Mouse (Mus musculus) thymus, postnatal 0 days (tissue): ENCODE results near the gene Pdss2. TPM values are rescaled to one million over a fixed set of nuclear protein-coding genes. Genes with fewer than 3 reads are reported as not detected.

Source experiments
- DNase-seq: peaks from one replicate; pipeline ENCODE4 v3.0.0-alpha.2; 2015; ENCODE audit warnings: low spot score
- polyA plus RNA-seq: library from polyadenylated mRNA; unstranded; fragments of >200 nt; fragmentation: Nextera tagmentation; extraction: Ambion mirVana; gene quantifications from 2 replicates; pipeline ENCODE4 v1.2.1, GENCODE M21; 2015

The Pdss2 gene
- polyA plus RNA-seq, 1 experiment from 2014 or later = 10.1 TPM

- no peak for DNase-seq
Observed at GRCm38 (mm10) chr10:43434326-43434725, 213.0 kb downstream of the Pdss2 start.

- DNase-seq = no peak
Observed at GRCm38 (mm10) chr10:43435757-43436156, 214.5 kb downstream of the Pdss2 start.

- no peak for DNase-seq
Observed at GRCm38 (mm10) chr10:43439492-43439941, 218.2 kb downstream of the Pdss2 start.

DNA sequence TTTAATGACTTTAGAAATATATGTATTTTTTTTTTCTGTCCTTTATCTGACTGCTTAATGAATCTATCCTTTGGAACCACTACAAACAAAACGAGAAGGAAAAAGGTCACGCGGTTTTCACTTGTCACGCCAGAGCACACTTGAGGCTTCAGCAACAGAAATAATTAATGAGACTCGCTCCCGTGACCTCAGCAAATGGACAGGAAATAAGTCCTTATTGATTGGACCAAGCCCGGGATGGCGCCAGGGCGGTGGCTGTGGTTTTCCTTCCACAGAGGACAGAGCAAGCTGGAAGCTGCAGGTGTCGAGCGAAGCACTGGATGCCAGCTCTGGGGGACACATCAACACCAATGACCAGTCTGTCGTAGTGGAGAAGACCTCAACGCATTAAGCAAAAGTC lies 218.8 kb downstream of the Pdss2 start:
- DNase-seq = no peak

GRCm38 (mm10) chr10:43440981-43441740 lies 219.9 kb downstream of the Pdss2 start:
- DNase-seq = no peak

DNA sequence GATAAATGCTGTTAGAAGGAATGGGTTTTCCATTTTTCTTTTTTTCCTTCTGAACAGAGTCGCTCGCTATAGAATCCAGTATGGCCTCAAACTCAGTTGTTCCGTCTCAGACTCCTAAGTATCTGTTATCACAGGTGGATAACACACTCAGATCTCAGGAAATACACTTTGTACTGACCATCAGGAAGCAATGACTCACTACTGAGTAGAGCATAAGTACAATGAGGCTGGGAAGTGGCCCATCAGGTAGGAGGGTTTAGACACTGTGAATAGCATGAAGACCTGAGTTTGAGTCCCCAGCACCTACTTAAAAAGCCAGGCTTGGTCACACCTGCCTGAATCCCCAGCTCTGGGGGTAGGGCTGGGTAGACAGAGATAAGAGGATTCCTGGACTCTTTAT lies 227.4 kb downstream of the Pdss2 start:
- no peak for DNase-seq

GRCm38 (mm10) chr10:43451848-43452662 lies 230.8 kb downstream of the Pdss2 start:
- DNase-seq = peak; percentile 68

DNA sequence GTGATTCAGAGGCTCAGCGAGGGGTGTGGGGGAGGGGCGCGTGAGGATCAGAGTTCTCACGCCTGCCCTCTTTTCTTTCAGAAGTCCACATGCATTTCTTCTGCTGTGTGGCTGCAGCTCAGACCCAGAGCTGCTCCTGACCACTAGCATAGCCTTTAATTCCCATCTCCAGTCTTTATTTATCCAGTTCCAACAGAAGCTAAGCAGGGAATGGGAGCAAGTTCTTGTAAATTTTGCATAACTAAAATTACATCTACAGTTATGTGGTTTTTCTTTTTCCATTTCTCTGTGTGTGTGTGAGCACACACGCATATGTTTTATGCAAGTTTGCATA lies 231.3 kb downstream of the Pdss2 start:
- DNase-seq = no peak

DNA sequence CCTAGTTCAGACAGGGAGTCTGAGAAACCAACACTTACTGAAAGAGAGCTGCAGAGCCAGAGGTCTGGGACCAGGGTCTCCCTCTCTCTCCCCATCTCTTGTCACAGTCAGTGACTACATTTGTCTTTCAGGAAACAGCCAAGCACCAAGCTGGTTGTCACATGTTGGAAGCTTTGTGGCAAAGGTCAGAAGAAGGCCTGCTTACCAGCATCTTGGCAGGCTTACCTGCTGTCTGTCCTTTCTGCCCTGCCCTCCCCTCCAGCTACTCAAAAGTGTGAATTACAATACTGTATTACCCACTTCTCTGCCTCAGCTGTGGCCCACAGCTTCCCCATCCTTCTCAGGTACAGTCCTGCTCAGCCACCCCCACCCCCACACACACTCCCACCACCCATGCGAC lies 232.9 kb downstream of the Pdss2 start:
- DNase-seq = no peak

DNA sequence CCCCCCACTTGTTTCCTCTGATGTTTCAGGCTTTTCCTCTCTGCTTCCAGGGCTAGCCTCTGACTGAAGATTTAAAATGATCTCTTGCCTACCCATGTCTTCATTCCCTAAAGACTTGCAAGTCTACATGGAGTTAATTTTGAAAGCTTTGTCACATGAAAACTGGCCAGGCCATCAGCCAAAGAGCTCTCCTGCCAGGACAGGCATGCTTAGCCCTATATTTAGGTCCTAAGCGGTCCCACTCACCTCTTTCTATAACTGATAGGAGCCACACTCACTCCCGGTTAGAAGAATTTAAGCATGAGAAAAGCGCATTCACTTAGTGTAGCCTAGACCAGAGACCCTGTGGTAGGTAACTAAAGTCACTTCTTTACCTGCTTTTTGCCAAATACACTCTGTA lies 233.4 kb downstream of the Pdss2 start:
- DNase-seq = no peak

GRCm38 (mm10) chr10:43462821-43463220 lies 241.5 kb downstream of the Pdss2 start:
- DNase-seq = no peak

GRCm38 (mm10) chr10:43463227-43463626 lies 241.9 kb downstream of the Pdss2 start:
- no peak for DNase-seq

GRCm38 (mm10) chr10:43466223-43466622 lies 244.9 kb downstream of the Pdss2 start:
- no peak for DNase-seq

DNA sequence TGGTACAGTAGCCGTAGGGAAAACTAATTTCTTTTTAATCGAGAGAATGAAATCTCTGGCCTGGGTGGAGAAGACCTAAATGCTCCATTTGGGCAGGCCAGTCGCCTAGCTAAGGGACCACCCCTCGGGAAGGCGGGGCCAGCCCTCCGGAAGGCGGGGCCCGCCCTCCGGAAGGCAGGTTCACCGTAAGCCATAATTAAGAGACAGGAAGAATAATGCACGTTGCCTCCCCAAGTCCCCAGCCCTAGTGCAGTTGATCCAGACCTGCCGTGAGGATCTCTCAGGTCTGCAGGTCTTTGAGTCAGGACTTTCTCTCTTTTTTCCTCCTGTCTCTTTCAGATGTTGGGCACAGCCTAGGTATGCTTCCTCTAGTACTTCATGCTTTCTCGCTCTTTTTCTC lies 246.4 kb downstream of the Pdss2 start:
- DNase-seq = peak; percentile 45

- DNase-seq = no peak
Observed at GRCm38 (mm10) chr10:43468293-43468692, 247.0 kb downstream of the Pdss2 start.

GRCm38 (mm10) chr10:43475376-43475775 lies 254.1 kb downstream of the Pdss2 start:
- peak; percentile 41 for DNase-seq

- no peak for DNase-seq
Observed at GRCm38 (mm10) chr10:43477459-43477858, 256.2 kb downstream of the Pdss2 start.

DNA sequence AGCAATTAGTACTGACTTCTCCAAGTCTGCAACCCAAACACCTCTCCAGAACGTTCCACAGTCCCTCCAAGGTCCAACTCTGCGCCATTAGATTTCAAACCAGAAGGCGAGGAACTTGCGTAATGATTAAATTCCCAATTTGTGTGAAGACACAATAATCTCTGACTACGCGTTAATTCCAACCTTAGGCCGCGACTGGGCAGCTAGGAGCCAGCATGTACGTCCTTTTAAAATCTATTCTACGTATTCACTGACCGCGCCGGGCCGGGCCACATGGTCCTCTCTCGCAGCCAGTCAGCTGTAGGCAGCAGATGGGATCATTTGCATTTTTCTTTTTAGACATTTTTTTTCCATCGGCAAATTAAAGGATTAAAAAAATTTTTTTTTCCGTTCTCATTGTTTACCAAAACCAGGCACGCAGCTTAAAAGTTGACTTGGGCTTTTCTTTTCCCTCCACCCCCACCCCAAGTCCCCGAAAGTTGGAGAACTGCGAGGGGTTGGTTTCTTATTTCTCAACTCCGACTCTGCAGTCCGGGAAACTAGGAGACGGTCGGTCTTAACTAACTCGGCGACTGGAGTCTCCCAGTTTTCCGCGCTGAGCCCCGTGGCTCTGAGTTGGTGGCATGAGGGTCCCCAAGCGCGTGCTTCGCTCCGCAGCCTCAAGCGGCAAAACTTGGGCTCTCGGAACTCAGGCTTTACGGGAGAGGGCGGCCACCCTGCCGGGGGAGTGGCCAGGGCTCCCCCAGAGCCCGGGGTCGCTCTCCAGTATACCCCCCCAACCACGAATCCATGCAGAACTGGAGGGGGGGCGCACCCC lies 256.8 kb downstream of the Pdss2 start:
- DNase-seq = no peak

- peak; percentile 66 for DNase-seq
Observed at GRCm38 (mm10) chr10:43478751-43479435, 257.6 kb downstream of the Pdss2 start, which contains the start of gene Bend3. TSS of gene Bend3 (plus strand) at chr10:43478831.

- DNase-seq = peak; percentile 86
Observed at GRCm38 (mm10) chr10:43479436-43480157, 258.3 kb downstream of the Pdss2 start.
